Mouse (Mus musculus): Measurements from ENCODE around the gene Odf3l2.

GRCm38 (mm10) chr10:79671396-79672087 lies 26.0 kb upstream of the Odf3l2 start:
- TF ChIP-seq CTCF (IDR thresholded peaks at IDR 0.05; ENCODE audit: low read depth) (no peak), EP300 (IDR thresholded peaks at IDR 0.05; ENCODE audit: low read depth) (no peak)

Data from heart, postnatal 0 days (tissue).